Mouse (Mus musculus) forebrain, embryonic 12.5 days (tissue): Measurements from ENCODE around the gene Eef1a1. TPM values are rescaled to one million over a fixed set of nuclear protein-coding genes. Genes with fewer than 3 reads are reported as not detected.
"Not testable (repeated sequence)": the region's sequence is repeated elsewhere in the genome, so short reads cannot be mapped to it uniquely, and the experiment has no call there.

Experiments
- ATAC-seq: fragments of 200-750 bp; cut with Nextera tagmentation; 2 replicates; pipeline ENCODE4 v1.8.0; 2017; ENCODE audit warnings: moderate TSS enrichment; ENCODE audit not compliant: low FRiP score
- H3K27ac ChIP-seq: fragments of 300-500 bp; sonication (generic); 2 replicates; pipeline ENCODE4 v1.5.1; 2016; ENCODE audit warnings: mild to moderate bottlenecking
- H3K27me3 ChIP-seq: fragments of 300-500 bp; sonication (generic); 2 replicates; pipeline ENCODE4 v1.6.1; 2016; ENCODE audit warnings: mild to moderate bottlenecking
- H3K36me3 ChIP-seq: fragments of 300-500 bp; sonication (generic); replicated peaks from 2 replicates; pipeline ENCODE4 v1.6.1; 2016; ENCODE audit warnings: mild to moderate bottlenecking
- H3K4me1 ChIP-seq: fragments of 300-500 bp; sonication (generic); 2 replicates; pipeline ENCODE4 v1.6.1; 2016
- H3K4me2 ChIP-seq: fragments of 300-500 bp; sonication (generic); 2 replicates; pipeline ENCODE4 v1.6.1; 2016; ENCODE audit warnings: mild to moderate bottlenecking, moderate library complexity
- H3K4me3 ChIP-seq: fragments of 300-500 bp; sonication (generic); replicated peaks from 2 replicates; pipeline ENCODE4 v1.5.1; 2016; ENCODE audit warnings: mild to moderate bottlenecking
- H3K9ac ChIP-seq: fragments of 300-500 bp; sonication (generic); 2 replicates; pipeline ENCODE4 v1.6.1; 2016; ENCODE audit warnings: mild to moderate bottlenecking
- H3K9me3 ChIP-seq: fragments of 300-500 bp; sonication (generic); 2 replicates; pipeline ENCODE4 v1.6.1; 2016
- WGBS: fragments of 180-500 bp; shearing (Covaris S2); methylation state at CpG from one replicate; pipeline ENCODE4 v1.1.7; 2016; 5-methylcytosine and 5-hydroxymethylcytosine counted together
- polyA plus RNA-seq: library from polyadenylated mRNA; unstranded; fragments of >200 nt; fragmentation: Nextera tagmentation; extraction: Ambion mirVana; gene quantifications from 2 replicates; pipeline ENCODE4 v1.2.1, GENCODE M21; 2016

Eef1a1 gene
- polyA plus RNA-seq, 1 experiment from 2014 or later, result 3,592 TPM

DNA sequence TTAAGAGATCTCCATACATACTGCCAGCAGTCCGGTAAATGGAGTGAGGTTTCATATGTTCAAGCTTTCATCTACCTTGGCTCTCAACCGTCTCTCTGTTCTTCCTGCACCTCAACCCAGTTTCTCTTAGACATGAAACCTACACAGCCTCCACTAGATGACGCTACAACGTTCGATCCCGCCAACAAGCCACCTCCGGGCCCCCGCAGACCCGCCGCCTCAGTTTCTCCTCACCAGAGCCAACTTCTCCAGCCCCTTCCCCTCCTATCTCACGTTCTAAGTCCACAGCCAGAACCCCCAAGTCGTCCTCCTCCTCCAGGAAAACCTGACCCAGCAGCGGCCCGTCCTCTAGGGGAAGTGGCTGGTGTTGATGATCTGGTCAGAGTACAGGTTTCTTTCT lies 32.7 kb upstream of the Eef1a1 start:
- H3K9me3 ChIP-seq, result no peaks in the 10 kb centered on the region
- H3K9ac ChIP-seq, result peak overlapping the region; percentile 71
- ATAC-seq, result 0 out of 2 replicates have a peak, but pooled peaks have one; percentile 12
- H3K27me3 ChIP-seq, result no peaks in the 10 kb centered on the region
- H3K4me3 ChIP-seq, result peak overlapping the region; percentile 58
- peak overlapping the region; percentile 93 for H3K27ac ChIP-seq
- WGBS, result 32% methylated on average over 14 of the region's 14 CpGs
- peaks cover 18% of the 10 kb centered on the region for H3K36me3 ChIP-seq
- H3K4me2 ChIP-seq, result peak overlapping the region; percentile 65
- H3K4me1 ChIP-seq, result peaks cover 15% of the 10 kb centered on the region

DNA sequence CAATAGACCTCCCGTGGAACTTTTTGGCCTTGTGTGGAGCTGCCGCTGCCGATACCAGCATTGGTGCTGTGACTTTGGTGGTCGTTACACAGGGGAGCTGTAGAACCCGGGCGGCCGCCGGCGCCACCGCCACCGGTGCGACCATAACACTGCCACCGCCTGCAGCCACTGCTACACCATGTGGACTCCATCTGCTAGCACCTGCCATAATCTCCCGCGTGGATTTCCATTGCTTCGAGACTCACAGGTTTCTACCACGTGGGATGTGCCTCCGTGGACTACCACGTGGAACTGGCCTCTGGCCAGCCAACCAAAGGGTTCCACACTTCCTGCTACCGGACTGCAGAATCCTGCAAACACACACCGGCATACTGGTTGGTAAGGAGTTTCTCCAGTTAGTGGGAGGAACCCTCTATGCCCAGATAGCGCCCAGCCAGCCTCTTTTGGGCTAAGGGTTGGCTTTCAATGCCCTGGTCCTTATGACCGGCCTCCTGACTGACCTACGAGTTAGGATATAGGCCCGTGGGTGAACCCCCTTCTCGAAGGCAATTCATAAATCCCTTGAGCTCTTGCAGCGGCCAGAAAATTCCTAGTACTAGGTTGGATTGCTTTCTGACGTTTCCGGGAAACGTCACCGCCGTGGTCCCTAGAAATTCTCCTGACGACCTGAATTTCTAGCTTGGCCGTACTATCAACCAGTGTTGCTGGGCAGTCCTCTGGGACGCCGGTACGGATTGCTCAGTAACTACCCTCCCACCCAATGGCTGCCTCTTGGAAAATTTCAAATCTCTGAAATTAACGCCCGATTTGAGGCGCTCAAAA lies 32.0 kb upstream of the Eef1a1 start:
- peak overlapping the region; percentile 65 for H3K4me2 ChIP-seq
- peaks cover 18% of the 10 kb centered on the region for H3K36me3 ChIP-seq
- peak overlapping the region; percentile 58 for H3K4me3 ChIP-seq
- peak overlapping the region; percentile 93 for H3K27ac ChIP-seq
- H3K4me1 ChIP-seq, result peaks cover 15% of the 10 kb centered on the region
- ATAC-seq, result peak; percentile 75
- no peaks in the 10 kb centered on the region for H3K27me3 ChIP-seq
- WGBS, result 1% methylated on average over 40 of the region's 40 CpGs
- H3K9me3 ChIP-seq, result no peaks in the 10 kb centered on the region
- H3K9ac ChIP-seq, result peak overlapping the region; percentile 71

DNA sequence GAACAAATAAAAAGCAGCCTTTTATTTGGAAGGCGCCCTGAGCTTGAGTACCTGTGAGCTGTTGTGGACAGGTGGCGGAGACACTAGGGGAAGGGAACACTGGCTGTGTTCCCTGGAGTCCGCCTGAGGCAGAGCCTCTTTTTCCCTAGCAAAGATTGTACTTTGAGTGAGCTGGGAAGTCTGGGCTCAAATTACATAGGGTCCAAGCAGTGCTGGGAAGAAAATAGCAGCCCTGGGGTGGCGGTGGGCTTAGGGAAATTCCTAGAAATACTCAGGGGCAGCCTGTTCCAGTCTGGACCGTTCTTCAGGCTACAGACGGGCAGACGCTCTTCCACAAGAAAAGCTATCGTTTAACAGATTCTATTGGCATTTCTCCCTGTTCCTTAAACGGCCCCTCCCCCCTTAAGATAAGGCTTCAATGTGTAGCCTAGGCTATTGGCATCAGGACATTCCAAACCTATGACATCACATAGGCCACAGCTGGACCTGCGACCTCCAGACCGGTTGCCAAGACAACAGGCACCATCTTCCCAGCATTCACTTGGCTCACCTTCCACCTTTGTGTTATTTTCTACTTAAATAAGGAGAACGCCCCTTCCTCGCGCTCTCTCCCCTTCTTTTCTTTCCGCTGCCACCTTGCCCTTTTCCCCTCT lies 31.3 kb upstream of the Eef1a1 start:
- H3K4me2 ChIP-seq, result peak overlapping the region; percentile 65
- H3K27me3 ChIP-seq, result no peaks in the 10 kb centered on the region
- H3K9ac ChIP-seq, result peak overlapping the region; percentile 71
- WGBS, result under 1% methylated on average over 15 of the region's 15 CpGs
- no peaks in the 10 kb centered on the region for H3K9me3 ChIP-seq
- peak overlapping the region; percentile 93 for H3K27ac ChIP-seq
- peak overlapping the region; percentile 58 for H3K4me3 ChIP-seq
- H3K36me3 ChIP-seq, result peaks cover 15% of the 10 kb centered on the region
- H3K4me1 ChIP-seq, result peaks cover 15% of the 10 kb centered on the region
- peak; percentile 91 for ATAC-seq

DNA sequence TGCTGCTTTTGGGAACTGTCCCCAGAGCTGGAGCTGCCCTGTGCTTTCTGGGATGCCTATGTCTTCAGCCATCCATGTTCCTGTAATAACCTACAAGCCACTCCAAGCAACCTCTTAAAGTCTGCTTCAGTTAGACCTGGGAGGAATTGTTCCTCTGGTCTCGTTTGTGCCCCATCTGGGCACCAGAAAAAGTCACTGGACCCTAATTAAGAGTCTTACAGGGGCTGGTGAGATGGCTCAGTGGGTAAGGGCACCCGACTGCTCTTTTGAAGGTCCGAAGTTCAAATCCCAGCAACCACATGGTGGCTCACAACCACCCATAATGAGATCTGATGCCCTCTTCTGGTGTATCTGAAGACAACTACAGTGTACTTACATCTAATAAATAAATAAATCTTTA lies 28.3 kb upstream of the Eef1a1 start:
- H3K4me3 ChIP-seq, H3K9ac ChIP-seq, H3K9me3 ChIP-seq, H3K4me2 ChIP-seq, ATAC-seq, H3K27me3 ChIP-seq, H3K27ac ChIP-seq, H3K36me3 ChIP-seq: not testable (repeated sequence)
- H3K4me1 ChIP-seq, result peaks cover 15% of the 10 kb centered on the region
- 70% methylated on average over 3 of the region's 3 CpGs for WGBS

DNA sequence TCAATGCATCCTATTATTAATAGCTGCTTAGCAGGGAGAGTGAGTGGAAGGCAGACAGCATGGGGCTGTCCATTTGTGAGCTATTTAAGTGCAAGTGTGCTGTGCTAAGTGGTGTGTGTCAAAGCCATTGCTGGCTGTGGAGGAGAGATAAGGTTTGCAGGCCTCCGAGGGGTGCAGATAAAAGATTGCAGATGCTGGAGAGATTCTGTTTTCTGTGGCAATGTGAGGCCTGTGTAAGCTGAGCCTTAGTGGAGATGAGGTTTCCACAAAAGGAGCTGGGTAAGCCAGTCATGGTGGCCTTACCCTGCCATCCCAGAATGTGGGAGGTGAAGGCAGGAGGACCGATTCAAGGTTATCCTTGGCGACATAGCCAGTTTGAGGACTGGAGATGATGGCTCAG lies 27.2 kb upstream of the Eef1a1 start:
- H3K4me1 ChIP-seq, result peaks cover 8% of the 10 kb centered on the region
- no peak overlapping the region for H3K27ac ChIP-seq
- H3K9ac ChIP-seq, result no peak overlapping the region
- H3K4me2 ChIP-seq, result no peak overlapping the region
- H3K27me3 ChIP-seq, result no peaks in the 10 kb centered on the region
- no peak overlapping the region for H3K4me3 ChIP-seq
- 87% methylated on average over 3 of the region's 3 CpGs for WGBS
- H3K36me3 ChIP-seq, result no peaks in the 10 kb centered on the region
- no peaks in the 10 kb centered on the region for H3K9me3 ChIP-seq
- no peak for ATAC-seq

DNA sequence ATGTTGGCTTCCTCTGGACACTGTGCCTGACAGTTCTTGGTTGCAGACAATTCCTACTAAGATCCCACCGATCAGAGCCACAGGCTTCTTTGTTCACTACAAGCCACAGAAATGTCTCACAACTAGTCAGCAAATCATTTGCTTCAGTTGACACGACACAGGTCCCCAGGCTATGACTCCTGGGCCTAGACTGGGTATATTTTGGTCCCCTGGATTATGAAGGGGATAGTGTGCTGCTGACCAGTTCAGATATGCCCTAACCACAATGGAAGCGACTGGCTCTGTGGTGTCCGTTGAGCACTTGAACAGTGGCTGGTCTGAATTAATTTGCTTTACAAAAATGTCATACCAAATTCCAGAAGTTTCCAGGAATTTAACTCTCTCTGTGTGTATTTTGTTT lies 25.7 kb upstream of the Eef1a1 start:
- Histone ChIP-seq H3K4me1 (peaks cover 1% of the 10 kb centered on the region; the same call in 1 of the 2 replicates), H3K4me3 (no peak overlapping the region), H3K27ac (no peak overlapping the region), H3K27me3 (no peaks in the 10 kb centered on the region), H3K9me3 (no peaks in the 10 kb centered on the region), H3K9ac (no peak overlapping the region), H3K36me3 (no peaks in the 10 kb centered on the region), H3K4me2 (no peak overlapping the region)
- WGBS, result 80% methylated on average over 4 of the region's 4 CpGs
- no peak for ATAC-seq

DNA sequence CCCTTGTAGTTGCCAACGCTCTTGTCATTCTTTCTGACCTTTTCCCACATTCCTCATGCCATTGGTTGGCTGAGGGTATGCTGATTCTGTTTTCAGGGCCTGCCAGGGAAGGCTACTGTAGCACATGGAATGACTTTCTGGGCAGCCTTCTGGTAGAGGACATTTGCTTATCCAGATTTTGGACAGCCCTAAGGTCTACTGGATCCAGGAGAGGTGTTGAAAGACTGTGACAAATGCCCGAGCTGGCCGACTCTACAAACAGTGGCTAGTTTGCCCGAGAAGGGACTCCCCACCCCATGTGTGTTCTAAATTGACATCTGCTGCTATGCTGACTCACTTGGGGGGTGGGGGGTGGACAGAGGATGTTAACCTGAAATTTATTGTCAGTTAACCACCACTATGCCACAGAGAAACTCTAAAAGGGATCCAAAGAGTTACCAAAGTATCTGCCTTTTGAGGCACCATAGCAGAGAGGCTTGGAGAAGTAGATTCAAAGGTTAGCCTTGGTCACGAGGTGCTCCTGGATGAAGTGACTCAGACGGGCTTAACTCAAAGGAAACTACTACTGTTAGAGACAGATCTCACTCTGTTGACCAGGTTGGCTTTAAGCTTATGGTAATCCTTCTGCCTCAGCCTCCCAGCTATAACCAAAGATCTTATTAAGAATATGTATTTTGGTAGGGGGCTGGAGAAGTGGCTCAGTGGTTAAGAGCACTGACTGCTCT lies 25.0 kb upstream of the Eef1a1 start:
- Histone ChIP-seq H3K9me3 (no peaks in the 10 kb centered on the region), H3K4me3 (no peak overlapping the region), H3K4me2 (no peak overlapping the region), H3K9ac (no peak overlapping the region), H3K27ac (no peak overlapping the region), H3K4me1 (no peaks in the 10 kb centered on the region), H3K27me3 (no peaks in the 10 kb centered on the region), H3K36me3 (no peaks in the 10 kb centered on the region)
- ATAC-seq, result no peak
- 86% methylated on average over 6 of the region's 6 CpGs for WGBS

DNA sequence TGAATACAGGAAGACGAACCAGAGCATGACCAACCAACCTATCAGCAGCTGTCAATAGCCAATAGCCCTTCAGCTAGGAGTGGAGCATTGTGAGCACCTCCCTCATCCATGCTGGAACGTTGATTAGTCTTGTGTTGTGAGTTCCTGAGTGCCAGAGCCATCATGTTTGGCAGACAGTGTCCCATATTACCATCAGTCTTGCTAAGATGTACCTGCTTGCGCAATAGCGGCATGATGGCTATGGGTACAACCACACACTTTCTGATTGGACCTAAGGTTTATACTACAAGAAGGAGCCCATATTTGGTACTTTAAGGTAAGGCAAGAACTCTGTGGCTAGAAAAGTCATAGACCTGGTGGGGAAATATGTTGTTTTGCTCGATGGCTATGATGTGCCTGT lies 22.8 kb upstream of the Eef1a1 start:
- Histone ChIP-seq H3K27me3 (no peaks in the 10 kb centered on the region), H3K4me3 (no peak overlapping the region), H3K9me3 (no peaks in the 10 kb centered on the region), H3K4me1 (no peaks in the 10 kb centered on the region), H3K27ac (no peak overlapping the region), H3K36me3 (no peaks in the 10 kb centered on the region), H3K4me2 (no peak overlapping the region), H3K9ac (no peak overlapping the region)
- WGBS, result 94% methylated on average over 5 of the region's 5 CpGs
- ATAC-seq, result no peak

DNA sequence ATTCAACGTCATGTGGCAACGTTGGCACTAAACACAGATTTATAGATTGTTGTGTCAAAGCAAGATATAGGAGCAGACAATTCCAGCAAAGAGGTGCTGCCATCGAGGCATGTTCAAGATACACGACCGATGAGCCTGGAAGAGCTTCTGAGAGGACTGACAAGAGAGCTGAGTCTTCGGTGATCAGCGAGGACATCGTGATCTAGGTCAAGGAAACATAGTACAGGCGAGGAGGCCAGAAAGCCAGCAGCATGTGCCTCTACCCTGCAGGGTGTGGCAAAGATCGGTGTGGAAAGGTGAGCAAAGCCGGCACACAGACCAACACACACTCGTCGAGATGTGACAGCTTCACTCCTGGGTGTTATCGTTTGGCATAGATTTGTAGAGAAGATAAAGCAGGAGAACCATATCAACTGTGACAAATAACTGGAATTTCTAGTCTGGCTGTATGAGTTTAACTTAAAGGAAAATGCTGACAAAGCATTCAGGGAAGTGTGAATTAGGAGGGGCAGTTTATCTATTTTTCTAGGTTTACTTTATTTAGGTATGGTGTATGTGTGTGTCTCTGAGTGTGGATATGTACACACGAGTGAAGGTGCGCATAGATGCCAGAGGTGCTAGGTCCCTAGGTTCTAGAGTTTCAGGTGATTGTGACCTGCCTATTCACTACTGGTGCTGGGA lies 19.3 kb upstream of the Eef1a1 start:
- 92% methylated on average over 16 of the region's 16 CpGs for WGBS
- H3K36me3 ChIP-seq, result no peaks in the 10 kb centered on the region
- ATAC-seq, result no peak

DNA sequence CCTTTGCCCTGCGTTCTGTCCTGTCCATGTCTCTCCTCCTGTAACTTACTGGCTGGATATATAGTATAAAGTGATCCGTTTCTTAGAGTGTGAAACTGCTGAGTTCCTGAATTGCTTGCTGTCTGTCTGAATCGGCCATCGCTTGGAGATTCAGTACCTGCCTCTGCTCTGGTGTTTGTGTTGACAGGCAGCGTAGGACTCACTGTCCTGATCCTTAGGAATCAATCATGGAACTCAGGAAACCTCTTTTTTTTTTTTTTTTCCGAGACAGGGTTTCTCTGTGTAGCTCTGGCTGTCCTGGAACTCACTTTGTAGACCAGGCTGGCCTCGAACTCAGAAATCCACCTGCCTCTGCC lies 17.7 kb upstream of the Eef1a1 start:
- Histone ChIP-seq H3K4me1 (peaks cover 21% of the 10 kb centered on the region), H3K36me3 (no peaks in the 10 kb centered on the region), H3K9me3 (no peaks in the 10 kb centered on the region), H3K9ac (no peak overlapping the region), H3K4me2 (no peak overlapping the region), H3K4me3 (no peak overlapping the region), H3K27ac (no peak overlapping the region), H3K27me3 (no peaks in the 10 kb centered on the region)
- no peak for ATAC-seq
- 88% methylated on average over 7 of the region's 7 CpGs for WGBS

More for the DNA sequence above, 19.3 kb upstream of the Eef1a1 start:
- Histone ChIP-seq H3K9ac (no peak overlapping the region), H3K4me1 (peaks cover 9% of the 10 kb centered on the region), H3K27ac (no peak overlapping the region), H3K27me3 (no peaks in the 10 kb centered on the region), H3K4me2 (no peak overlapping the region), H3K4me3 (no peak overlapping the region), H3K9me3 (no peaks in the 10 kb centered on the region)

DNA sequence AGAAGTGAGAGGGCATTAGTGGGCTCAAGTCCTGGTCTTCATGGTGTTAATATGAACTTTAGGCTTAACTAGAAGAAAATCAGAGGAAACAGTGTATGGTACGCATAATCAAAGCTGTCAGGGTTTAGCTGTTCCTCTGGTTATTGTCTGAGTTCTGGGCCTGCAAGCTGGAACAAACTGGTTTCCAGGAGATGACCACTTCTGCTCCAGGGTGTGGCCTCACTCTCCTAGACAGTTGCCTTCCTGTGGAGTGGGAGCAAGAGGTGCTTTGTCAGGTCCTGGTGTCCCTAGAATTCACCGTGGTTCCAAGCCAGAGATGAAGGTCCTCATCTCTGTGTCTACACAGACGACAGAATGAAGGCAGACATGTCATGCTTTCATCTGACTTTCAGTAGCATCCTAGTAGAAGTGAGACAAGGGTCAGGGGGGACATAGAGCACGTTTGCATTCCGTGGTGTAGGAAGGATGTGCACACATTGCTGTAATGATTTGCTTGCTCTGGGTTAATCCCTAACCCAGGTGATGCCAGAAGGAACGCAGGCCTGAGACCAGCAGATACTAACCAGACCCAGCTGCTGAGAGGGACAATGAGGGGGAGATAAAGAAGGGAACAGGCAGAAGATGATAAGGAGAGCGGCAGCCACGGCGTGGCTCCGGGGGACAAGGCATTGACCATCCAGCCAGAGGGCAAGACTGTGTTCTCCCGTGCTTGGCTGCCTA lies 17.2 kb upstream of the Eef1a1 start:
- Histone ChIP-seq H3K27me3 (no peaks in the 10 kb centered on the region), H3K27ac (no peak overlapping the region), H3K4me1 (peaks cover 24% of the 10 kb centered on the region), H3K36me3 (no peaks in the 10 kb centered on the region), H3K9ac (no peak overlapping the region), H3K4me2 (no peak overlapping the region), H3K4me3 (no peak overlapping the region), H3K9me3 (no peaks in the 10 kb centered on the region)
- WGBS, result 84% methylated on average over 11 of the region's 11 CpGs
- ATAC-seq, result no peak
